ENCODE assay signal across 10 mouse cellular contexts in genomic region chr11:88841406-88841805, GRCm38 (mm10). TPM values are rescaled to one million over a fixed set of nuclear protein-coding genes. Genes with fewer than 3 reads are reported as not detected.
DNase-seq lines count a peak whose midpoint lies in the region; ATAC-seq and TF ChIP-seq lines count a peak whose summit lies in the region.
"Had no signal": no experiment of that assay in that cellular context is flagged by ENCODE, and none has a peak within 500 bp of the region (broad histone marks: within the 10 kb centered on the region; RNA-seq: fewer than 3 reads in every experiment).

No protein-coding gene starts in this region.

- intact Hi-C loops in heart, postnatal 10 days (cut with DNase I): no loop called here

- H3K4me2 ChIP-seq in lung, postnatal 0 days (replicated peaks; ENCODE audit: low read depth, low read length): no peak overlapping the region
- H3K4me2 ChIP-seq in stomach, postnatal 0 days (replicated peaks; ENCODE audit: low read depth): no peak overlapping the region

- H3K27me3 ChIP-seq in lung, postnatal 0 days (replicated peaks; ENCODE audit: insufficient read depth, low read length): no peaks in the 10 kb centered on the region
- H3K27me3 ChIP-seq in stomach, postnatal 0 days (ENCODE audit: control insufficient read depth, insufficient read depth, low read length): no peaks in the 10 kb centered on the region

- peak; percentile 85 to 92 for DNase-seq in adrenal gland, adult (ENCODE audit: inconsistent age in 2 of 2, low spot score in 1 of 2)
- DNase-seq in adrenal gland, postnatal 4 days (ENCODE audit: low spot score in 2 of 2): no peak
- peak; percentile 60 for DNase-seq in lung, postnatal 0 days (ENCODE audit: low spot score)
- no peak for DNase-seq in lung, postnatal 10 days
- peak; percentile 57 to 66 for DNase-seq in heart, postnatal 10 days
- DNase-seq in stomach, postnatal 0 days (ENCODE audit: low spot score): no peak
- DNase-seq in urinary bladder, postnatal 14 days (ENCODE audit: low spot score): no peak
- no peak for DNase-seq in cerebellum, adult 11-12 months
- DNase-seq: lung, postnatal 4 days; thymus, postnatal 36 days had no signal

- peaks cover 13% of the 10 kb centered on the region; the same call in 1 of the 2 replicates for H3K36me3 ChIP-seq in lung, postnatal 0 days (ENCODE audit: insufficient read depth, low read length)
- peaks cover 33% of the 10 kb centered on the region for H3K36me3 ChIP-seq in stomach, postnatal 0 days (ENCODE audit: control insufficient read depth, insufficient read depth, low read length)

- TF ChIP-seq CTCF in lung, postnatal 0 days (IDR thresholded peaks at IDR 0.05): no peak
- no peak for TF ChIP-seq CTCF in stomach, postnatal 0 days (IDR thresholded peaks at IDR 0.05; ENCODE audit: low read depth)

- peak; percentile 75 for ATAC-seq in lung, postnatal 0 days
- ATAC-seq in stomach, postnatal 0 days (ENCODE audit: low FRiP score, low TSS enrichment): peak; percentile 56

- no peak overlapping the region for H3K9ac ChIP-seq in lung, postnatal 0 days (replicated peaks; ENCODE audit: low read depth)
- H3K9ac ChIP-seq in stomach, postnatal 0 days (ENCODE audit: low read length): 0 out of 2 replicates have a peak overlapping the region, but pooled peaks have one; percentile 31

- H3K4me3 ChIP-seq in lung, postnatal 0 days (ENCODE audit: low read depth, low read length): no peak overlapping the region
- no peak overlapping the region for H3K4me3 ChIP-seq in stomach, postnatal 0 days (ENCODE audit: low read depth, low read length)

- H3K27ac ChIP-seq in lung, postnatal 0 days (ENCODE audit: low read length): no peak overlapping the region
- H3K27ac ChIP-seq in stomach, postnatal 0 days (replicated peaks): no peak overlapping the region; the same call in 1 of the 2 replicates

- 42% methylated on average over 6 of the region's 6 CpGs for WGBS in lung, postnatal 0 days
- WGBS in stomach, postnatal 0 days: 23% methylated on average over 6 of the region's 6 CpGs

- H3K9me3 ChIP-seq in lung, postnatal 0 days (ENCODE audit: low read length): no peaks in the 10 kb centered on the region
- no peaks in the 10 kb centered on the region for H3K9me3 ChIP-seq in stomach, postnatal 0 days (ENCODE audit: control insufficient read depth, low read length)

- no peaks in the 10 kb centered on the region for H3K4me1 ChIP-seq in lung, postnatal 0 days (ENCODE audit: insufficient read depth, low read depth, low read length)
- H3K4me1 ChIP-seq in stomach, postnatal 0 days (replicated peaks; ENCODE audit: control insufficient read depth, insufficient read depth): no peaks in the 10 kb centered on the region

- TF ChIP-seq EP300 in lung, postnatal 0 days (IDR thresholded peaks at IDR 0.05): no peak
- TF ChIP-seq EP300 in stomach, postnatal 0 days (optimal IDR thresholded peaks at IDR 0.05): no peak

RNA-seq across cellular contexts. Expression of gene Akap1, which starts 23.0 kb away (rescaled TPM):
- total RNA-seq in adrenal gland, postnatal 4 days (2021): 100 to 1,000 TPM in 1 of 2 experiments, 10 to 100 TPM in 1; 94.3 to 101 TPM
- polyA plus RNA-seq in lung, postnatal 0 days (2015; fragmentation: Nextera tagmentation; extraction: Ambion mirVana): 12.6 and 13.5 TPM in 2 replicates
- 100 to 1,000 TPM; 110 to 122 TPM for total RNA-seq in heart, postnatal 10 days (2021)
- polyA plus RNA-seq in stomach, postnatal 0 days (2015; fragmentation: Nextera tagmentation; extraction: Ambion mirVana): 14.4 and 16.6 TPM in 2 replicates

Comparison
In these comparisons a context has a peak if more than half of its experiments do, and no peak if none do; other contexts are left out.
1. DNase-seq: peak in adrenal gland, adult (2 of 2), lung, postnatal 0 days (single experiment) and heart, postnatal 10 days (2 of 2); none in adrenal gland, postnatal 4 days (0 of 2), lung, postnatal 10 days (single experiment), stomach, postnatal 0 days (single experiment), urinary bladder, postnatal 14 days (single experiment) and cerebellum, adult 11-12 months (single experiment).